Mouse (Mus musculus): Measurements from ENCODE around the gene Hprt. TPM values are rescaled to one million over a fixed set of nuclear protein-coding genes. Genes with fewer than 3 reads are reported as not detected.

Gene Hprt
- total RNA-seq, 2 experiments from 2014 or later = 84.2 to 116 TPM

Other genes with a start within 250 kb of the Hprt start
- gene Ccdc160, start 196.9 kb upstream of the Hprt start, total RNA-seq (2015; ENCODE audit: low replicate concordance) = not detected in 2 replicates
- not detected in 2 replicates for gene Ccdc160, start 196.9 kb upstream of the Hprt start, total RNA-seq (2017; ENCODE audit: low replicate concordance)
- 10.9 and 17.9 TPM in 2 replicates for gene Phf6, start 75.9 kb upstream of the Hprt start, total RNA-seq (2015; ENCODE audit: low replicate concordance)
- 6.3 and 7.5 TPM in 2 replicates for gene Phf6, start 75.9 kb upstream of the Hprt start, total RNA-seq (2017; ENCODE audit: low replicate concordance)

Measured in erythroblast, adult 5-6 weeks (primary cell).